Mouse (Mus musculus) central nervous system, embryonic 18 days (tissue): ENCODE results near the gene Olfr1353. TPM values are rescaled to one million over a fixed set of nuclear protein-coding genes. Genes with fewer than 3 reads are reported as not detected.

Source experiments
- polyA plus RNA-seq: library from polyadenylated mRNA; depleted of rRNA; stranded (reverse); fragments of >200 nt; gene quantifications from 2 replicates; pipeline ENCODE4 v1.2.3, GENCODE M21; 2012; rRNA removed

The Olfr1353 gene
- polyA plus RNA-seq: not detected in 2 replicates

GRCm38 (mm10) chr10:78963009-78963408 lies at the start of gene Olfr1353:
Gene Olfr1353, plus strand, starts transcription at chr10:78963309.

GRCm38 (mm10) chr10:78950336-78950735 lies 12.8 kb upstream of the Olfr1353 start, which contains the start of gene Olfr8:
Gene Olfr8, plus strand, starts transcription at chr10:78950636.

GRCm38 (mm10) chr10:78980750-78981149 lies 17.6 kb downstream of the Olfr1353 start, which contains the start of gene Olfr1352:
Gene Olfr1352, plus strand, starts transcription at chr10:78981050.

GRCm38 (mm10) chr10:79012172-79012571 lies 49.1 kb downstream of the Olfr1353 start, which contains the start of gene Olfr1351:
Gene Olfr1351, plus strand, starts transcription at chr10:79012472.

Other genes starting within 250 kb of the Olfr1353 start
- gene Casp14, start 245.0 kb upstream of the Olfr1353 start, polyA plus RNA-seq: not detected in 2 replicates
- 0.04 and 0.05 TPM in 2 replicates for gene Ccdc105, start 210.2 kb upstream of the Olfr1353 start, polyA plus RNA-seq
- 28.6 and 31.3 TPM in 2 replicates for gene Slc1a6, start 182.8 kb upstream of the Olfr1353 start, polyA plus RNA-seq
- gene Olfr1356, start 111.1 kb upstream of the Olfr1353 start, polyA plus RNA-seq: not detected in 2 replicates
- not detected in 2 replicates for gene Olfr1355, start 87.8 kb upstream of the Olfr1353 start, polyA plus RNA-seq
- not detected in 2 replicates for gene Olfr1354, start 50.1 kb upstream of the Olfr1353 start, polyA plus RNA-seq
- gene Olfr8, start 12.7 kb upstream of the Olfr1353 start, polyA plus RNA-seq: not detected in 2 replicates
- gene Olfr1352, start 17.7 kb downstream of the Olfr1353 start, polyA plus RNA-seq: not detected in 2 replicates
- gene Olfr1351, start 49.2 kb downstream of the Olfr1353 start, polyA plus RNA-seq: not detected in 2 replicates
- gene Olfr57, start 65.4 kb downstream of the Olfr1353 start, polyA plus RNA-seq: not detected in 2 replicates
- gene 2610008E11Rik, start 134.3 kb downstream of the Olfr1353 start, polyA plus RNA-seq: 26.8 and 29.3 TPM in 2 replicates
- not detected in 2 replicates for gene Vmn2r80, start 185.5 kb downstream of the Olfr1353 start, polyA plus RNA-seq